Mouse (Mus musculus): ENCODE measurements around the gene Cntn2.

The Cntn2 gene

GRCm38 (mm10) chr1:132559045-132559444, 16.0 kb upstream of the Cntn2 start:
- in situ Hi-C loops (cut with MboI, MseI), result no loop called here

- in situ Hi-C loops (cut with MboI, MseI), result no loop called here
These were observed 15.0 kb upstream of the Cntn2 start for GRCm38 (mm10) chr1:132557901-132558631.

- in situ Hi-C loops (cut with MboI, MseI), result no loop called here
These were observed 733 bp upstream of the Cntn2 start for GRCm38 (mm10) chr1:132543789-132544188.

GRCm38 (mm10) chr1:132541824-132542599, 1.0 kb downstream of the Cntn2 start:
- in situ Hi-C loops (cut with MboI, MseI), result no loop called here

GRCm38 (mm10) chr1:132541171-132541823, 1.8 kb downstream of the Cntn2 start:
- in situ Hi-C loops (cut with MboI, MseI), result no loop called here

- in situ Hi-C loops (cut with MboI, MseI), result no loop called here
These were observed 2.4 kb downstream of the Cntn2 start for GRCm38 (mm10) chr1:132540701-132541100.

GRCm38 (mm10) chr1:132537736-132538135, 5.3 kb downstream of the Cntn2 start:
- in situ Hi-C loops (cut with MboI, MseI), result no loop called here

GRCm38 (mm10) chr1:132536416-132536815, 6.6 kb downstream of the Cntn2 start:
- in situ Hi-C loops (cut with MboI, MseI), result no loop called here

GRCm38 (mm10) chr1:132535541-132535940, 7.5 kb downstream of the Cntn2 start:
- in situ Hi-C loops (cut with MboI, MseI), result no loop called here

- in situ Hi-C loops (cut with MboI, MseI), result no loop called here
These were observed 9.2 kb downstream of the Cntn2 start for GRCm38 (mm10) chr1:132533840-132534239.

GRCm38 (mm10) chr1:132532521-132532920, 10.5 kb downstream of the Cntn2 start:
- in situ Hi-C loops (cut with MboI, MseI), result no loop called here

- in situ Hi-C loops (cut with MboI, MseI), result no loop called here
These were observed 12.3 kb downstream of the Cntn2 start for GRCm38 (mm10) chr1:132530631-132531191.

- in situ Hi-C loops (cut with MboI, MseI), result loop anchor here (5.0 kb wide), 1 partner anchor 64 kb away; no protein-coding TSS in a partner anchor
These were observed 14.3 kb downstream of the Cntn2 start for GRCm38 (mm10) chr1:132528647-132529334.

GRCm38 (mm10) chr1:132528071-132528470, 15.0 kb downstream of the Cntn2 start:
- in situ Hi-C loops (cut with MboI, MseI), result loop anchor here (5.0 kb wide), 1 partner anchor 64 kb away; no protein-coding TSS in a partner anchor

GRCm38 (mm10) chr1:132525832-132526231, 17.2 kb downstream of the Cntn2 start:
- in situ Hi-C loops (cut with MboI, MseI), result loop anchor here (5.0 kb wide), 1 partner anchor 66 kb away; no protein-coding TSS in a partner anchor

- in situ Hi-C loops (cut with MboI, MseI), result no loop called here
These were observed 19.1 kb downstream of the Cntn2 start for GRCm38 (mm10) chr1:132523920-132524319.

GRCm38 (mm10) chr1:132523048-132523447, 20.0 kb downstream of the Cntn2 start:
- in situ Hi-C loops (cut with MboI, MseI), result no loop called here

GRCm38 (mm10) chr1:132520764-132521163, 22.3 kb downstream of the Cntn2 start:
- in situ Hi-C loops (cut with MboI, MseI), result no loop called here

GRCm38 (mm10) chr1:132519734-132520133, 23.3 kb downstream of the Cntn2 start:
- in situ Hi-C loops (cut with MboI, MseI), result no loop called here

- in situ Hi-C loops (cut with MboI, MseI), result no loop called here
These were observed 24.4 kb downstream of the Cntn2 start for GRCm38 (mm10) chr1:132518621-132519020.

GRCm38 (mm10) chr1:132516776-132517175, 26.3 kb downstream of the Cntn2 start:
- in situ Hi-C loops (cut with MboI, MseI), result no loop called here
